Mouse (Mus musculus) limb, embryonic 14.5 days (tissue): ENCODE data around the gene Arl16. TPM values are rescaled to one million over a fixed set of nuclear protein-coding genes. Genes with fewer than 3 reads are reported as not detected.

Experiments
- ATAC-seq: fragments of 200-750 bp; cut with Nextera tagmentation; 2 replicates; pipeline ENCODE4 v1.8.0; 2017; ENCODE audit warnings: low read depth, moderate number of reproducible peaks, moderate TSS enrichment; ENCODE audit not compliant: low FRiP score
- DNase-seq: peaks from one replicate; pipeline ENCODE4 v3.0.0-alpha.2; 2015; ENCODE audit warnings: low spot score
- H3K27ac ChIP-seq: fragments of 300-500 bp; sonication (generic); replicated peaks from 2 replicates; pipeline ENCODE4 v1.5.1; 2014; ENCODE audit warnings: low read depth, mild to moderate bottlenecking, low read length, moderate library complexity, mixed read lengths
- H3K27me3 ChIP-seq: fragments of 300-500 bp; sonication (generic); 2 replicates; pipeline ENCODE4 v1.6.1; 2014; ENCODE audit warnings: low read length, mixed read lengths; ENCODE audit not compliant: control insufficient read depth, insufficient read depth
- H3K36me3 ChIP-seq: fragments of 300-500 bp; sonication (generic); 2 replicates; pipeline ENCODE4 v1.6.1; 2014; ENCODE audit warnings: mild to moderate bottlenecking, low read length, moderate library complexity, mixed read lengths; ENCODE audit not compliant: control insufficient read depth, insufficient read depth
- H3K4me1 ChIP-seq: fragments of 300-500 bp; sonication (generic); 2 replicates; pipeline ENCODE4 v1.6.1; 2014; ENCODE audit warnings: antibody characterized with exemption, low read length, mixed read lengths; ENCODE audit not compliant: control insufficient read depth, insufficient read depth
- H3K4me2 ChIP-seq: fragments of 300-500 bp; sonication (generic); replicated peaks from 2 replicates; pipeline ENCODE4 v1.6.1; 2014; ENCODE audit warnings: low read depth, mild to moderate bottlenecking, low read length, moderate library complexity; ENCODE audit not compliant: severe bottlenecking
- H3K4me3 ChIP-seq: fragments of 300-500 bp; sonication (generic); replicated peaks from 2 replicates; pipeline ENCODE4 v1.5.1; 2014; ENCODE audit warnings: low read length
- H3K9ac ChIP-seq: fragments of 300-500 bp; sonication (generic); 2 replicates; pipeline ENCODE4 v1.6.1; 2014; ENCODE audit warnings: mild to moderate bottlenecking, low read depth, low read length, moderate library complexity; ENCODE audit not compliant: severe bottlenecking
- H3K9me3 ChIP-seq: fragments of 300-500 bp; sonication (generic); 2 replicates; pipeline ENCODE4 v1.6.1; 2016; ENCODE audit warnings: low read length; ENCODE audit not compliant: control insufficient read depth
- POLR2A ChIP-seq: fragments of 200-500 bp; IDR thresholded peaks from 2 replicates; pipeline ENCODE4 v1.8.0; 2012; ENCODE audit warnings: inconsistent platforms, mild to moderate bottlenecking, moderate library complexity, borderline replicate concordance; ENCODE audit not compliant: insufficient read depth, insufficient read length; ENCODE audit errors: extremely low read depth
- WGBS: fragments of 180-500 bp; shearing (Covaris S2); extraction: QIAGEN DNeasy Blood & Tissue Kit; methylation state at CpG from one replicate; pipeline ENCODE4 v1.1.7; 2014; 5-methylcytosine and 5-hydroxymethylcytosine counted together
- polyA plus RNA-seq, 2 experiments: library from polyadenylated mRNA; depleted of rRNA in 1 of 2; stranded (reverse) in 1 of 2; unstranded in 1 of 2; fragments of >200 nt; fragmentation: Nextera tagmentation in 1 of 2; extraction: Ambion mirVana in 1 of 2; gene quantifications; 2 replicates each; pipeline versions ENCODE4 v1.2.1 to v1.2.3; 2012 to 2014

The Arl16 gene
- polyA plus RNA-seq, 2 experiments: 45.2 to 48.9 TPM

DNA sequence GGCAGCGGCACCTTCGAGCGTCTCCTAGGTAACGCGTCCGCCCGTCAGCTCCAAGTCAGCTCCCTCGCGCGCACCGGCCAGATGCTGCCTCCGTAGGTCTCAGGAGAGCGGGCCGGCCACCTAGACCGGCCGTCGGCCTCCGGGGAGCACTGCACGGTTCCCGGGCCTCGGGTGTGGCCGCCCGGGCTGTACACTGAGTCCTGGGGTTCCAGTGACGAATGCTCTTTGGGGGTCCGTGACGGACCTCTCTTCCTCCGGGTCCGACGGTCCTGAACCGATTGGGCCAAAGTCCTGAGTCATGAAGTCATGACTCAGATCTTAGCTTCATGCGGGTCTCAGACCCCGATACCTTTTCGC lies 307 bp upstream of the Arl16 start:
- WGBS: under 1% methylated on average over 28 of the region's 33 CpGs
- H3K36me3 ChIP-seq: peaks cover 63% of the 10 kb centered on the region
- H3K4me1 ChIP-seq: peaks cover 20% of the 10 kb centered on the region
- H3K4me2 ChIP-seq: peak overlapping the region; percentile 89
- H3K9ac ChIP-seq: peak overlapping the region; percentile 76
- ATAC-seq (peak; percentile 8; the same call in 1 of the 2 replicates), DNase-seq (no peak)
- H3K27me3 ChIP-seq: no peaks in the 10 kb centered on the region
- no peaks in the 10 kb centered on the region for H3K9me3 ChIP-seq
- H3K4me3 ChIP-seq: peak overlapping the region; percentile 99
- H3K27ac ChIP-seq: 0 out of 2 replicates have a peak overlapping the region, but pooled peaks have one; percentile 13
- TF ChIP-seq POLR2A: no peak

DNA sequence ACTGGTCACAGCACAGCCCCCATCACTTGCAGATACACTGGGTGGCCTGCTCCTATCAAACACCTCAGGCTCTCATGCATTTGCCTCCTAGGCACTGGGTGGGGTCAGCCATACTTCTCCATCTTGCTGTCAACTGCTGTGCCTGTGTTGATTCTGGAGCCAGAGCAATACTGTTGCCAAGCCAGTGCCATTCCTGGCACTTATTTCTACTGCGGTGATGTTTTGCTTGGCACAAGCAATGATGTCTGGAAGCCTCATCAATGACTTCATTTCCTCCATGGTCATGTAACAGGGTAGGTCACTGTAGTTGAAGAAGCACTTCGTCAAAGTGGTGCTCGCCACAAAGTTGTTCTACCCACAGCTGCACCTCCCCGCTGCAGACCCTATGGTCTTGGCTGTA lies 1.9 kb downstream of the Arl16 start:
- DNase-seq (no peak), ATAC-seq (no peak)
- no peak overlapping the region for H3K4me3 ChIP-seq
- TF ChIP-seq POLR2A: no peak
- peaks cover 63% of the 10 kb centered on the region for H3K36me3 ChIP-seq
- H3K4me1 ChIP-seq: peaks cover 20% of the 10 kb centered on the region
- peak overlapping the region; percentile 88; the same call in 1 of the 2 replicates for H3K4me2 ChIP-seq
- H3K27me3 ChIP-seq: no peaks in the 10 kb centered on the region
- no peak overlapping the region for H3K9ac ChIP-seq
- 77% methylated on average over 4 of the region's 4 CpGs for WGBS
- no peaks in the 10 kb centered on the region for H3K9me3 ChIP-seq
- no peak overlapping the region for H3K27ac ChIP-seq

DNA sequence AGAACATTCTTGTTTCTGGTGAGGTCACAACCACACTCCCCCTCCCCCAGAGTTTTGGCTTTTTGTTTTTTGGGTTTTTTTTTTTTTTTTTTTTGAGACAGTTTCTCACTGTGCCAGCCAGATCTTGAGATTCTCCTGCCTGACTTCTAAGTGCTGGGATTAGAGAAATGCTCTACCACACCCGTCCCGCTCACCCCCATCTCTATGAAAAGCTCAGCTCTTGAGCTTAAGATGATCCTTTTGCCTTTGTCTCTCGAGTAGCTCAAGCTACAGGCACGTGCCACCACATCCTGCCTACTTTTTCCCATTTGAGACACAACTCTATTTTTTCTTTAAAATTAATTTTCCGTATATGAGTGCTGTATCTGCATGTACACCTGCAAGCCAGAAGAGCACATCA lies 3.0 kb downstream of the Arl16 start:
- TF ChIP-seq POLR2A: no peak
- no peak for ATAC-seq
- peaks cover 20% of the 10 kb centered on the region for H3K4me1 ChIP-seq
- no peak overlapping the region for H3K4me3 ChIP-seq
- no peak overlapping the region for H3K27ac ChIP-seq
- WGBS: 87% methylated on average over 5 of the region's 5 CpGs
- no peaks in the 10 kb centered on the region for H3K27me3 ChIP-seq
- no peaks in the 10 kb centered on the region for H3K9me3 ChIP-seq
- no peak overlapping the region for H3K9ac ChIP-seq
- no peak overlapping the region for H3K4me2 ChIP-seq
- peaks cover 60% of the 10 kb centered on the region for H3K36me3 ChIP-seq
- DNase-seq: no peak

DNA sequence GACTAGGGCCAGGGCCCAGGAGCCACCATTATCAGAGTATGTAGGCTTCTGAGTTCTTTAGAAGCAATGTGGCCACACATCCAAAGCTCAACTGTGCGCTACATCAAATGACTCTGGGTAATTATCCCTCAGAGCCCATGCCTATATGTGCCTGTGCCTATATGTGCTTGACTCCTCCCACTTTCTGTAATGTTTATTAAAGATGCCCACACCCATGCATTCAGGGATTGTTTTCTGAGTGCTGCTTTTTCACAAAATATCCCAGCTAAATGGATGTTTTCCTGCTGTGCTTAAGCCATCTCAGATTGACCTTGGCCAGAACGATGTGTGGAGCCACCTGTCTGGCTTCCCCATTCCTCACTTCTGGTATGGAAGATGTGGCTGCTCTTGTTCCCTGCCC lies 3.9 kb downstream of the Arl16 start:
- no peak for TF ChIP-seq POLR2A
- WGBS: 93% methylated on average over 2 of the region's 2 CpGs
- H3K4me3 ChIP-seq: no peak overlapping the region
- no peak overlapping the region for H3K9ac ChIP-seq
- peaks cover 22% of the 10 kb centered on the region for H3K4me1 ChIP-seq
- no peaks in the 10 kb centered on the region for H3K9me3 ChIP-seq
- DNase-seq: no peak
- H3K36me3 ChIP-seq: peaks cover 56% of the 10 kb centered on the region
- H3K4me2 ChIP-seq: no peak overlapping the region
- H3K27ac ChIP-seq: no peak overlapping the region
- ATAC-seq: no peak
- no peaks in the 10 kb centered on the region for H3K27me3 ChIP-seq

DNA sequence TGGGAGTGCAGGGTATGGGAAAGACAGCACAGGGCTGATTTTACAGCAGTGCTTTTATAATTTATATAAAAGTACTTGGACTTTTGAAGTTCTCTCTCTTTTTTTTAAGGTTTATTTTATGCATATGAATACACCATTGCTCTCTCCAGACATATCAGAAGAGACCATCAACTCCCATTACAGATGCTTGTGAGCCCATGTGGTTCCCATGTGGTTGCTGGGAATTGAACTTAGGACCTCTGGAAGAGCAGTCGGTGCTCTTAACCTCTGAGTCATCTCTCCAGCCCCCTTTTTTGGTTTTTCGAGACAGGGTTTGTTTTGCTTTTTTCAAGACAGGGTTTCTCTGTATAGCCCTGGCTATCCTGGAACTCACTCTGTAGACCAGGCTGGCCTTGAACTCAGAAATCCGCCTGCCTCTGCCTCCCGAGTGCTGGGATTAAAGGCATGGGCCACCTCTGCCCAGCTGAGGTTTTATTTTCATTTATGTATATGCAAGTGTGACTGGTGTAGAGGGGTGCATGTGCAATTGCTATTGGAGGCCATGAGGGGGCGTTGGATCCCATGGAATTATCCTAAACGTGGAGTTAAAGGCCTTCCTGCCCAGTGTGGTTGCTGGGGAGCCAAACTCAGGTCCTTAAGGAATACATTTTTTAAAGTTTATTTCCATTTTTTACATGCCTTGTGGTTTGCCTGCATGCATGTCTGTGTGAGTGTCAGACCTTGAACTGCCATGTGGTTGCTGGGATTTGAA lies 8.4 kb downstream of the Arl16 start:
- no peak for ATAC-seq
- WGBS: 57% methylated on average over 6 of the region's 6 CpGs
- H3K4me1 ChIP-seq: peaks cover 8% of the 10 kb centered on the region
- no peak overlapping the region for H3K27ac ChIP-seq
- no peaks in the 10 kb centered on the region for H3K27me3 ChIP-seq
- peaks cover 42% of the 10 kb centered on the region for H3K36me3 ChIP-seq
- no peak for DNase-seq
- TF ChIP-seq POLR2A: no peak
- H3K9ac ChIP-seq: peak overlapping the region; percentile 85
- peak overlapping the region; percentile 93 for H3K4me3 ChIP-seq
- no peaks in the 10 kb centered on the region for H3K9me3 ChIP-seq
- H3K4me2 ChIP-seq: peak overlapping the region; percentile 85
